Mouse (Mus musculus) inflammation-experienced regulatory T-cells (primary cell): Measurements from ENCODE around the gene Foxr1. TPM values are rescaled to one million over a fixed set of nuclear protein-coding genes. Genes with fewer than 3 reads are reported as not detected.

Experiments used
- polyA plus RNA-seq, 2 experiments: library from polyadenylated mRNA; unstranded; fragments of 100-300 nt; shearing (Covaris generic); gene quantifications; one replicate each; pipeline ENCODE4 v1.2.1; 2017

The Foxr1 gene
- under 1 TPM in 1 of 2 experiments, not detected in 1; 0.15 TPM for polyA plus RNA-seq

DNA sequence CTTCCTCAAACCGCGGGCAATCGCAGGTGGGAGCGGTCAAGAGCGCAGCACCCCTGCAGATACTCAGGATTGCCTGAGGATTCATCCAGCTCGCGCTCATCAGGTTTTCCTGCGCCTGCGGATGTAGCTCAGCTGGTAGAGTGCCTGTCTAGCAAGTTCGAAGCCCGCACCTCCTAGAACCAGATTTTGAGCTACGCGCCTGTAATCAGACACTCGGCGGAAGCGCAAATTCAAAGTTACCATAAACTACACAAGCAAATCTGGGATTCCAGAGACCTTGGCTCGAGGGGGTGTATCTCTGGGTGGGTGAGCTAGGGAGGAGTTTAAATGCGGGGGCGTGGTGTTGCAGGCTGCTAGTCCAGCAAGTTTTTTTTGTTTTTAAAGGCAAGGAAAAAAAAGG is at the start of gene Foxr1:
TSS of gene Foxr1 (minus strand) at position 176 of the 400 bp plus-strand sequence.

DNA sequence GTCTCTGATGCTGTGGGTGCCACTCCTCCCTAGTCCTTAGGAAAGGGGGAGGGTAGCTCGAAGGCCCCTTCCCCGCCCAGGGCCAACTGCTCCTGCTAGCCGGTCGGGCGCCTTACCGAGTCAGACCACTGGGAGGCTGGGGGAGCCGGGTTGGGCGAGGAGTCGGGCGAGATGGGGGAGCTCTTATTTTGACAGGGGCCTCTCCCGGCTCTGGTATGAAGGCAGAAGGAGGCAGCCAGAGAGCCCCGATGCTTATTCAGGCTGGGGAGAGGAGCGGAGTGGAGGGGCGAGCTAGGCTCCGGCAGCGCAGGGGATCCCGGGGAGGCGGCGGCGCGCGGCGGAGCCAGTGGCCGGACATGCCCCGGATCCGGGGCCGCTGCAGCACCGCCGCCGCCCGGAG is 41.6 kb upstream of the Foxr1 start, which contains the start of gene Bcl9l:
TSS of gene Bcl9l (plus strand) at position 274 of the 400 bp plus-strand sequence.

DNA sequence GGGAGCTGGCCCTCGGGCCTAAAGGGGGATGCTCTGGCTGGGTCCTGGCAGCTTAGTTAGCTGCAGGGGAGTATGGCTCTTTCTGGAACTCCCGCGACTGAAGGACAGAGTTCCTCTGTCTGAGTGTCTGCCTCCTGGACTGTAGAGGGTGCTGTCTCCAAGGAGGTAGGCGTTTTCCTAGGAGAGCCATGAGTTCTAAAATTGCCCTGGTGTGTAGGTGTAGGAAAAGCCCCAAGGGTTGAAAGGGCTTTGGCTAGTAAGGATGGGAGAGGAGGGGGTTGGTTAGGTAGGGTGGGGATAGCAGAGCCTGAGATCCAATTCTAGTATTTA is 13.9 kb upstream of the Foxr1 start, which contains the start of gene Upk2:
TSS of gene Upk2 (minus strand) at position 86 of the 330 bp plus-strand sequence.

DNA sequence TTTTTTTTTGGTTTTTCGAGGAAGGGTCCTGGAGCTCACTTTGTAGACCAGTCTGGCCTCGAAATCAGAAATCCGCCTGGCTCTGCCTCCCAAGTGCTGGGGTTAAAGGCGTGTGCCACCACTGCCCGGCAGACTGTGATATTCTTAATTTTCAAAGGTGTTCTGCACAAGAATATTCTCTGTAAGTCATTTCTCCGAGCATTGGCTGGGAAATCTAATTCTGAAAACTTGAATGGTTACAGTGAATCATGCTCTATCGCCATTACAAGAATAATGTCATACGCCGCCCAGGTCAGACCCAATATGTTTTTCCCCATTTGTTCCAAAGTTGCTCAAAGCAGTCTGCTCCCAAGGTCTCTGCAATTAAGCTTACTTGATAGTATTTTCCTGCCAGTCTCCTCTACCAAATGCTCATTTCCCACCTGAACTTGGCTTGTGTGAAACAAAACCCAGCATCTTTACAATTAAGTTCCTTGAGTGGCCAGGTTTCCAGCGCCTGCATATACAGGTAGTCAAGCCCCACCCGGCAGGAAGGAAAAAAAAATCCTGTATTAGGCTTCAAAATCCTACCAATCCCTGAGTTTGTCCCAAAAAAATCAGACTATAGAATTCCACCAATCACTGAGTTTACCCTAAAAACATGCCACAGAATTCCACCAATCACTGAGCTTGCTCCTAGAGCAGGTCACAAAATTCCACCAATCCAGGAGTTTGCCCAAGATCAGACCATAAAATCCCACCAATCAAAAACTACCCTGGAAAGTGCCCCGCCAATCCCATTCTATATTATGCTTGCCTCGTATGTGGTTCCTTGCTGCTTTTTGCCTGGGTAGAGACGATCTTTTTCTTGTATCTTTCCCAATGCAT is 22.2 kb downstream of the Foxr1 start, which contains the start of gene Ccdc84:
TSS of gene Ccdc84 (minus strand) at position 51 of the 867 bp plus-strand sequence.

DNA sequence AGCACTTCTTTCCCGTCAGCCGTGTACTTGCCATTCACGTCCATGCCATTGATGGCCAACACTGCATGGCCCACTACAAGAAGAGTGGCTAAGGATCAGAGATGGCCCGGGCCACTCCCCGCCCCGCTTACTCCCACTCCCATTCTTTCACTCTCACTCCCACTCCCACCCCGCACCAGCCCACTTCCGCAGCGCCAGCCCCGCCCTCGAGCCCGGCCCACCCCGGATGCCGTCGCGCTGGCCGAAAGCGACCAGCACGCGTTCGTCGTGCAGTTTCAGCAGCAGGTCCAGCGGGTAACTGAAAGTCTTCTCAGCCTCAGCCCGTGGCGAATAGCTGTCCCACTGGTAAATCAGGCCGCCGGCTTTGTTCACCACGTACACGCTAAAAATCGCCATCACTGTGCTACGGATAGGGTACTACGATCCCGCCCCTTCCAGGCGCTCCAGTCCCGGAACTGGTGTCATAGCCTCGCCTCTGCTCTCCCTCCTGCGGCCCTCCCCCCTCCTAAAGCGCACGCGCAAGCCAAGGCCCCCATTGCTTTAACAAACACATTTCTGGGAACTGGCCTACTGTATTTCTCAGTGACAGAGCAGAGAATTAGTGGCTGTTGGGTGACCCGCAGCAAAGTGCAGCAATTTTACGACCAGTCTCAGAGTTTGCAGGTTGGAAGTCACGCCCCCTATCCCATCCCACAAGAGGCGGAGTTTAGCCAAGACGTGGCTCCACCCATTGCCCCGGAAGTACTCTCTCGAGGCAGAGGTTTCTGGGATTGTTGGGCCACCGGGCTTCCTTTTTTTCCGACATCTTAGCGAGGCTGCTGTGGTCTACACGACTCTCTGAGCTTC is 33.8 kb downstream of the Foxr1 start, which contains the start of the genes Rps25 and Trappc4:
TSS of gene Rps25 (plus strand) at position 234 of the 846 bp plus-strand sequence.
TSS of gene Trappc4 (minus strand) at position 695 of the 846 bp plus-strand sequence.

DNA sequence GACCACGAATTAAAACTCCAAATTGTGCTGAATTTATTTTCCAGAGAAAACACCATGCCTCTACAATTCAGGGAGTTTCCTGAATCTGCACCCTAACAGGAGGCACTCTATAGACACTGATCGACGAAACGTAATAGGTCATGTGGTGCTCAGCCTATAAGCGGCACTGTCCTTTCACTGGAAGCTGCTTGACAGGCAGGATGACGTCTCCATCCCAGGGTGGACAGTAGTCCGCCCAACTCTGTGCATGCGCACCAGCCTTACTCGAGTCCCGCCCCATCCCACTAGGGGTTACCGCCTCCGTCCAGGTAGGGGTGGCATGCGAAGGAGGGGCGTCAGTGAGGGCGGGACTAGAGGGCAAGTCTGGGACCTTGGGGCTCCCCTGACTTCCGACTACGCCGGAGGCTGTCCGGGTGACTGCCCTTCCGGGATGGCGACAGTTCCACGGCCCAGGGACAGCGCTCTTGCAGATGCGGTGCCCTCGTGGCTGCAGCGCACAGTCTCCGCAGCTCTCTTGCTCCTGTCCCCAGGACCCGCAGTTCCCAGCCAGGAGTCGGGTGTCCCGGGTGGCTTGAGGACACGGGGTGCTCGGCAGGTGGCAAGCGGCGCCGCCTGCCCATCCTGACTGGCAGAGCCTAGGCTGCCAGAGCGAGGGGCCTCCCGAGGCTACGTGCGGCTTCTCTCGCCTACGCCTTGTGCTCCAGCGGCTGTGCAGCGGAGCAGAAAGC is 44.1 kb downstream of the Foxr1 start, which contains the start of gene Slc37a4:
TSS of gene Slc37a4 (plus strand) at position 169 of the 728 bp plus-strand sequence.

Other genes with a start within 250 kb of the Foxr1 start
- 10 to 100 TPM; 26.8 to 44.8 TPM for gene Cbl, start 207.1 kb downstream of the Foxr1 start, polyA plus RNA-seq
- gene Ccdc153, start 200.5 kb downstream of the Foxr1 start, polyA plus RNA-seq: not detected
- under 1 TPM in 1 of 2 experiments, not detected in 1; 0.52 TPM for gene Pdzd3, start 189.7 kb downstream of the Foxr1 start, polyA plus RNA-seq
- gene Nlrx1, start 172.5 kb downstream of the Foxr1 start, polyA plus RNA-seq: 10 to 100 TPM; 11.3 to 16.4 TPM
- gene Abcg4, start 152.5 kb downstream of the Foxr1 start, polyA plus RNA-seq: 1 to 10 TPM in 1 of 2 experiments, not detected in 1; 1.8 TPM
- 10 to 100 TPM; 23.9 to 26.8 TPM for gene Hinfp, start 135.5 kb downstream of the Foxr1 start, polyA plus RNA-seq
- gene C2cd2l, start 120.9 kb downstream of the Foxr1 start, polyA plus RNA-seq: 10 to 100 TPM; 14.2 to 23.6 TPM
- gene Dpagt1, start 115.1 kb downstream of the Foxr1 start, polyA plus RNA-seq: 10 to 100 TPM; 22.6 to 23.7 TPM
- 10 to 100 TPM; 65.6 to 69.5 TPM for gene H2afx, start 106.4 kb downstream of the Foxr1 start, polyA plus RNA-seq
- 10 to 100 TPM; 30.2 to 35.7 TPM for gene Hmbs, start 96.9 kb downstream of the Foxr1 start, polyA plus RNA-seq
- gene Vps11, start 79.5 kb downstream of the Foxr1 start, polyA plus RNA-seq: 10 to 100 TPM; 58.3 to 75.2 TPM
- 10 to 100 TPM; 14.3 to 22.9 TPM for gene Hyou1, start 61.6 kb downstream of the Foxr1 start, polyA plus RNA-seq
- 10 to 100 TPM; 25.8 to 34.7 TPM for gene Slc37a4, start 44.3 kb downstream of the Foxr1 start, polyA plus RNA-seq
- 1,000 to 10,000 TPM; 1,442 to 1,600 TPM for gene Rps25, start 34.0 kb downstream of the Foxr1 start, polyA plus RNA-seq
- gene Trappc4, start 33.5 kb downstream of the Foxr1 start, polyA plus RNA-seq: 100 to 1,000 TPM; 121 to 140 TPM
- 10 to 100 TPM; 52.3 to 59.9 TPM for gene Ccdc84, start 22.6 kb downstream of the Foxr1 start, polyA plus RNA-seq
- under 1 TPM in 1 of 2 experiments, not detected in 1; 0.70 TPM for gene Upk2, start 13.8 kb upstream of the Foxr1 start, polyA plus RNA-seq
- gene Bcl9l, start 41.7 kb upstream of the Foxr1 start, polyA plus RNA-seq: 10 to 100 TPM; 20.6 to 24.6 TPM
- 10 to 100 TPM in 1 of 2 experiments, 1 to 10 TPM in 1; 7.7 to 67.4 TPM for gene Cxcr5, start 120.7 kb upstream of the Foxr1 start, polyA plus RNA-seq
- 10 to 100 TPM; 25.6 to 34.3 TPM for gene Ddx6, start 163.8 kb upstream of the Foxr1 start, polyA plus RNA-seq
- under 1 TPM; 0.31 to 0.53 TPM for gene Treh, start 232.1 kb upstream of the Foxr1 start, polyA plus RNA-seq